8 mouse cellular contexts compared by ENCODE assay signal in genomic region chr7:12927693-12928589, GRCm38 (mm10). TPM values are rescaled to one million over a fixed set of nuclear protein-coding genes. Genes with fewer than 3 reads are reported as not detected.
DNase-seq lines count a peak whose midpoint lies in the region; ATAC-seq and TF ChIP-seq lines count a peak whose summit lies in the region.

No protein-coding gene starts in this region.

- 4% methylated on average over 63 of the region's 65 CpGs for WGBS in forebrain, embryonic 13.5 days
- WGBS in intestine, postnatal 0 days, result 6% methylated on average over 65 of the region's 65 CpGs

- peaks cover 32% of the 10 kb centered on the region for H3K27me3 ChIP-seq in forebrain, embryonic 13.5 days
- H3K27me3 ChIP-seq in intestine, postnatal 0 days (replicated peaks; ENCODE audit: control insufficient read depth, insufficient read depth, low read length), result peaks cover 5% of the 10 kb centered on the region; the same call in 1 of the 2 replicates

- no peak for TF ChIP-seq CTCF in intestine, postnatal 0 days (IDR thresholded peaks at IDR 0.05; ENCODE audit: low read depth)

- ATAC-seq in forebrain, embryonic 13.5 days, result peak; percentile 48
- ATAC-seq in intestine, postnatal 0 days, result no peak; the same call in 1 of the 2 replicates

- peak overlapping the region; percentile 52 for H3K9ac ChIP-seq in forebrain, embryonic 13.5 days
- H3K9ac ChIP-seq in intestine, postnatal 0 days (ENCODE audit: low read depth, low read length), result peak overlapping the region; percentile 40; the same call in 1 of the 2 replicates

- no peak overlapping the region for H3K27ac ChIP-seq in brown adipose tissue, adult 24 weeks (replicated peaks; ENCODE audit: low read depth, low read length)
- H3K27ac ChIP-seq in forebrain, embryonic 13.5 days, result no peak overlapping the region
- no peak overlapping the region for H3K27ac ChIP-seq in intestine, postnatal 0 days (ENCODE audit: low read depth, low read length)

- peaks cover 2% of the 10 kb centered on the region for H3K4me1 ChIP-seq in brown adipose tissue, adult 24 weeks (ENCODE audit: control insufficient read depth, insufficient read depth, insufficient read length, low read length)
- peaks cover 22% of the 10 kb centered on the region for H3K4me1 ChIP-seq in forebrain, embryonic 13.5 days
- no peaks in the 10 kb centered on the region for H3K4me1 ChIP-seq in intestine, postnatal 0 days (replicated peaks; ENCODE audit: control insufficient read depth, insufficient read depth, low read length)

- peak overlapping the region; percentile 48 for H3K4me2 ChIP-seq in forebrain, embryonic 13.5 days
- peak overlapping the region; percentile 72 for H3K4me2 ChIP-seq in intestine, postnatal 0 days (replicated peaks; ENCODE audit: low read depth)

- H3K9me3 ChIP-seq in forebrain, embryonic 13.5 days (replicated peaks), result no peaks in the 10 kb centered on the region
- no peaks in the 10 kb centered on the region for H3K9me3 ChIP-seq in intestine, postnatal 0 days (ENCODE audit: control insufficient read depth)

- peaks cover 50% of the 10 kb centered on the region for H3K36me3 ChIP-seq in forebrain, embryonic 13.5 days (ENCODE audit: poor library complexity, severe bottlenecking)
- H3K36me3 ChIP-seq in intestine, postnatal 0 days (ENCODE audit: control insufficient read depth, insufficient read depth), result peaks cover 34% of the 10 kb centered on the region

- peak overlapping the region; percentile 30; the same call in 1 of the 2 replicates for H3K4me3 ChIP-seq in brown adipose tissue, adult 24 weeks (ENCODE audit: insufficient read depth, low read depth, low read length)
- H3K4me3 ChIP-seq in forebrain, embryonic 13.5 days, result peak overlapping the region; percentile 23
- peak overlapping the region; percentile 33 for H3K4me3 ChIP-seq in intestine, postnatal 0 days (ENCODE audit: low read depth, low read length)

- DNase-seq in layer of hippocampus, adult 9-11 months, result peak; percentile 37
- no peak for DNase-seq in layer of hippocampus, adult 9-10 months (ENCODE audit: low spot score)
- DNase-seq in lung, postnatal 10 days, result peak; percentile 19
- peak; percentile 64 for DNase-seq in right cerebral cortex, postnatal 14 days
- DNase-seq in spleen, postnatal 14 days (ENCODE audit: low spot score in 2 of 2), result no peak

RNA-seq across cellular contexts. Expression of gene Rnf225, which starts 0.7 kb away (rescaled TPM):
- not detected in 2 replicates for polyA plus RNA-seq in brown adipose tissue, adult 24 weeks (2012; ENCODE audit: insufficient read depth, insufficient read length, missing spikeins)
- 0.74 and 0.78 TPM in 2 replicates for polyA plus RNA-seq in forebrain, embryonic 13.5 days (2015; fragmentation: Nextera tagmentation; extraction: Ambion mirVana)
- polyA plus RNA-seq in intestine, postnatal 0 days (2015; fragmentation: Nextera tagmentation; extraction: Ambion mirVana), result 0.05 and 0.09 TPM in 2 replicates

RNA-seq across cellular contexts. Expression of gene Rps5, which starts 5.9 kb away (rescaled TPM):
- 533 and 648 TPM in 2 replicates for polyA plus RNA-seq in brown adipose tissue, adult 24 weeks (2012; ENCODE audit: insufficient read depth, insufficient read length, missing spikeins)
- 820 and 824 TPM in 2 replicates for polyA plus RNA-seq in forebrain, embryonic 13.5 days (2015; fragmentation: Nextera tagmentation; extraction: Ambion mirVana)
- 555 and 561 TPM in 2 replicates for polyA plus RNA-seq in intestine, postnatal 0 days (2015; fragmentation: Nextera tagmentation; extraction: Ambion mirVana)

RNA-seq across cellular contexts. Expression of gene Zscan22, which starts 30.3 kb away (rescaled TPM):
- 3.0 and 3.6 TPM in 2 replicates for polyA plus RNA-seq in brown adipose tissue, adult 24 weeks (2012; ENCODE audit: insufficient read depth, insufficient read length, missing spikeins)
- 11.8 and 13.6 TPM in 2 replicates for polyA plus RNA-seq in forebrain, embryonic 13.5 days (2015; fragmentation: Nextera tagmentation; extraction: Ambion mirVana)
- polyA plus RNA-seq in intestine, postnatal 0 days (2015; fragmentation: Nextera tagmentation; extraction: Ambion mirVana), result 4.0 and 4.4 TPM in 2 replicates

RNA-seq across cellular contexts. Expression of gene Zfp324, which starts 37.7 kb away (rescaled TPM):
- 1.4 and 2.7 TPM in 2 replicates for polyA plus RNA-seq in brown adipose tissue, adult 24 weeks (2012; ENCODE audit: insufficient read depth, insufficient read length, missing spikeins)
- 12.3 and 12.5 TPM in 2 replicates for polyA plus RNA-seq in forebrain, embryonic 13.5 days (2015; fragmentation: Nextera tagmentation; extraction: Ambion mirVana)
- polyA plus RNA-seq in intestine, postnatal 0 days (2015; fragmentation: Nextera tagmentation; extraction: Ambion mirVana), result 4.0 and 4.1 TPM in 2 replicates

RNA-seq across cellular contexts. Expression of gene Zfp128, which starts 47.0 kb away (rescaled TPM):
- 2.0 and 2.5 TPM in 2 replicates for polyA plus RNA-seq in brown adipose tissue, adult 24 weeks (2012; ENCODE audit: insufficient read depth, insufficient read length, missing spikeins)
- polyA plus RNA-seq in forebrain, embryonic 13.5 days (2015; fragmentation: Nextera tagmentation; extraction: Ambion mirVana), result 7.0 and 7.5 TPM in 2 replicates
- polyA plus RNA-seq in intestine, postnatal 0 days (2015; fragmentation: Nextera tagmentation; extraction: Ambion mirVana), result 0.97 and 1.2 TPM in 2 replicates

Comparison
In these comparisons a context has a peak if more than half of its experiments do, and no peak if none do; other contexts are left out.
1. DNase-seq: peak in layer of hippocampus, adult 9-11 months (single experiment), lung, postnatal 10 days (single experiment) and right cerebral cortex, postnatal 14 days (single experiment); none in layer of hippocampus, adult 9-10 months (single experiment) and spleen, postnatal 14 days (0 of 2).
2. Peak in every context shown above with its lines, with median percentiles within 50 percentile points of each other: H3K4me3 ChIP-seq.